Mouse (Mus musculus) hindbrain, embryonic 11.5 days (tissue): Measurements from ENCODE around the gene Gm43951. TPM values are rescaled to one million over a fixed set of nuclear protein-coding genes. Genes with fewer than 3 reads are reported as not detected.
"Not testable (repeated sequence)": the region's sequence is repeated elsewhere in the genome, so short reads cannot be mapped to it uniquely, and the experiment has no call there.

Experiments
- ATAC-seq: fragments of 200-750 bp; cut with Nextera tagmentation; 2 replicates; pipeline ENCODE4 v1.8.0; 2017; ENCODE audit warnings: mild to moderate bottlenecking, moderate TSS enrichment, moderate library complexity; ENCODE audit not compliant: low FRiP score
- DNase-seq: peaks from one replicate; pipeline ENCODE4 v3.0.0-alpha.2; 2015; ENCODE audit warnings: low spot score
- H3K27ac ChIP-seq: fragments of 300-500 bp; sonication (generic); 2 replicates; pipeline ENCODE4 v1.5.1; 2014; ENCODE audit warnings: mild to moderate bottlenecking, low read depth, low read length
- H3K27me3 ChIP-seq: fragments of 300-500 bp; sonication (generic); 2 replicates; pipeline ENCODE4 v1.6.1; 2014; ENCODE audit warnings: mild to moderate bottlenecking, low read length, moderate library complexity, mixed read lengths; ENCODE audit not compliant: control insufficient read depth, insufficient read depth
- H3K36me3 ChIP-seq: fragments of 300-500 bp; sonication (generic); 2 replicates; pipeline ENCODE4 v1.6.1; 2014; ENCODE audit warnings: mild to moderate bottlenecking, low read length, moderate library complexity, mixed read lengths; ENCODE audit not compliant: control insufficient read depth, insufficient read depth
- H3K4me1 ChIP-seq: fragments of 300-500 bp; sonication (generic); replicated peaks from 2 replicates; pipeline ENCODE4 v1.6.1; 2014; ENCODE audit warnings: low read length, mixed read lengths; ENCODE audit not compliant: control insufficient read depth, insufficient read depth
- H3K4me2 ChIP-seq: fragments of 300-500 bp; sonication (generic); replicated peaks from 2 replicates; pipeline ENCODE4 v1.6.1; 2014; ENCODE audit warnings: mild to moderate bottlenecking, low read depth, low read length
- H3K4me3 ChIP-seq: fragments of 300-500 bp; sonication (generic); 2 replicates; pipeline ENCODE4 v1.5.1; 2014; ENCODE audit warnings: low read depth, low read length
- H3K9ac ChIP-seq: fragments of 300-500 bp; sonication (generic); 2 replicates; pipeline ENCODE4 v1.6.1; 2014; ENCODE audit warnings: low read depth, low read length
- H3K9me3 ChIP-seq: fragments of 300-500 bp; sonication (generic); 2 replicates; pipeline ENCODE4 v1.6.1; 2016; ENCODE audit warnings: low read length; ENCODE audit not compliant: control insufficient read depth
- WGBS: fragments of 180-500 bp; shearing (Covaris S2); extraction: QIAGEN DNeasy Blood & Tissue Kit; methylation state at CpG from one replicate; pipeline ENCODE4 v1.1.7; 2014; 5-methylcytosine and 5-hydroxymethylcytosine counted together
- polyA plus RNA-seq: library from polyadenylated mRNA; unstranded; fragments of >200 nt; fragmentation: Nextera tagmentation; extraction: Ambion mirVana; gene quantifications from 2 replicates; pipeline ENCODE4 v1.2.1, GENCODE M21; 2014

Gm43951 gene
- polyA plus RNA-seq, 1 experiment from 2014 or later = 0.11 TPM

GRCm38 (mm10) chr11:72184252-72184651 lies 22.4 kb downstream of the Gm43951 start:
- 89% methylated on average over 4 of the region's 4 CpGs for WGBS
- Histone ChIP-seq H3K9me3 (no peaks in the 10 kb centered on the region), H3K9ac (no peak overlapping the region), H3K27ac (no peak overlapping the region), H3K4me3 (no peak overlapping the region), H3K4me2 (no peak overlapping the region), H3K36me3 (no peaks in the 10 kb centered on the region), H3K27me3 (no peaks in the 10 kb centered on the region), H3K4me1 (no peaks in the 10 kb centered on the region)
- no peak for DNase-seq
- ATAC-seq = no peak

- H3K4me1 ChIP-seq = no peaks in the 10 kb centered on the region
- no peak overlapping the region for H3K4me3 ChIP-seq
- no peak overlapping the region for H3K9ac ChIP-seq
- 87% methylated on average over 4 of the region's 4 CpGs for whole genome bisulfite sequencing
- H3K9me3 ChIP-seq = no peaks in the 10 kb centered on the region
- DNase-seq (no peak), ATAC-seq (no peak)
- no peaks in the 10 kb centered on the region for H3K27me3 ChIP-seq
- H3K27ac ChIP-seq = no peak overlapping the region
- no peaks in the 10 kb centered on the region for H3K36me3 ChIP-seq
- H3K4me2 ChIP-seq = no peak overlapping the region
Measured at GRCm38 (mm10) chr11:72181136-72181535, 25.5 kb downstream of the Gm43951 start.

- no peak overlapping the region for H3K9ac ChIP-seq
- 0 out of 2 replicates have a peak, but pooled peaks cover 4% of the 10 kb centered on the region for H3K36me3 ChIP-seq
- no peaks in the 10 kb centered on the region for H3K4me1 ChIP-seq
- 84% methylated on average over 5 of the region's 5 CpGs for WGBS
- H3K9me3 ChIP-seq = no peaks in the 10 kb centered on the region
- no peak overlapping the region for H3K27ac ChIP-seq
- DNase-seq (no peak), ATAC-seq (no peak)
- no peak overlapping the region for H3K4me2 ChIP-seq
- no peaks in the 10 kb centered on the region for H3K27me3 ChIP-seq
- no peak overlapping the region for H3K4me3 ChIP-seq
Measured at GRCm38 (mm10) chr11:72180556-72180955, 26.1 kb downstream of the Gm43951 start.

GRCm38 (mm10) chr11:72176553-72176952 lies 30.1 kb downstream of the Gm43951 start:
- WGBS = 32% methylated on average over 3 of the region's 3 CpGs
- H3K27me3 ChIP-seq = no peaks in the 10 kb centered on the region
- H3K27ac ChIP-seq = no peak overlapping the region
- H3K36me3 ChIP-seq = 0 out of 2 replicates have a peak, but pooled peaks cover 4% of the 10 kb centered on the region
- no peaks in the 10 kb centered on the region for H3K4me1 ChIP-seq
- no peaks in the 10 kb centered on the region for H3K9me3 ChIP-seq
- H3K4me2 ChIP-seq = no peak overlapping the region
- DNase-seq (peak; percentile 30), ATAC-seq (no peak)
- no peak overlapping the region for H3K4me3 ChIP-seq
- no peak overlapping the region for H3K9ac ChIP-seq

GRCm38 (mm10) chr11:72175966-72176365 lies 30.7 kb downstream of the Gm43951 start:
- H3K4me1 ChIP-seq = no peaks in the 10 kb centered on the region
- H3K9me3 ChIP-seq = no peaks in the 10 kb centered on the region
- DNase-seq (no peak), ATAC-seq (no peak)
- H3K4me3 ChIP-seq = no peak overlapping the region
- 0 out of 2 replicates have a peak, but pooled peaks cover 4% of the 10 kb centered on the region for H3K36me3 ChIP-seq
- H3K9ac ChIP-seq = no peak overlapping the region
- H3K27me3 ChIP-seq = no peaks in the 10 kb centered on the region
- no peak overlapping the region for H3K4me2 ChIP-seq
- H3K27ac ChIP-seq = no peak overlapping the region
- 83% methylated on average over 5 of the region's 5 CpGs for WGBS

- WGBS = 94% methylated on average over 6 of the region's 6 CpGs
- H3K9ac ChIP-seq = no peak overlapping the region
- H3K9me3 ChIP-seq = no peaks in the 10 kb centered on the region
- H3K4me3 ChIP-seq = no peak overlapping the region
- H3K27me3 ChIP-seq = no peaks in the 10 kb centered on the region
- no peak overlapping the region for H3K4me2 ChIP-seq
- no peak overlapping the region for H3K27ac ChIP-seq
- H3K4me1 ChIP-seq = no peaks in the 10 kb centered on the region
- DNase-seq = no peak
- ATAC-seq = no peak
- 0 out of 2 replicates have a peak, but pooled peaks cover 4% of the 10 kb centered on the region for H3K36me3 ChIP-seq
Measured at GRCm38 (mm10) chr11:72174721-72175120, 31.9 kb downstream of the Gm43951 start.

- DNase-seq (no peak), ATAC-seq (no peak)
- H3K4me3 ChIP-seq = no peak overlapping the region
- H3K4me2 ChIP-seq = no peak overlapping the region
- no peaks in the 10 kb centered on the region for H3K27me3 ChIP-seq
- H3K9me3 ChIP-seq = no peaks in the 10 kb centered on the region
- no peaks in the 10 kb centered on the region for H3K4me1 ChIP-seq
- H3K9ac ChIP-seq = no peak overlapping the region
- 0 out of 2 replicates have a peak, but pooled peaks cover 4% of the 10 kb centered on the region for H3K36me3 ChIP-seq
- H3K27ac ChIP-seq = no peak overlapping the region
- 78% methylated on average over 5 of the region's 5 CpGs for WGBS
Measured at GRCm38 (mm10) chr11:72173506-72173905, 33.1 kb downstream of the Gm43951 start.

- ATAC-seq, H3K4me1 ChIP-seq, H3K4me2 ChIP-seq, H3K9me3 ChIP-seq, DNase-seq, H3K4me3 ChIP-seq, H3K36me3 ChIP-seq, H3K9ac ChIP-seq, H3K27me3 ChIP-seq, H3K27ac ChIP-seq: not testable (repeated sequence)
- 77% methylated on average over 4 of the region's 4 CpGs for WGBS
Measured at GRCm38 (mm10) chr11:72171906-72172305, 34.7 kb downstream of the Gm43951 start.

GRCm38 (mm10) chr11:72169871-72170270 lies 36.8 kb downstream of the Gm43951 start:
- ATAC-seq (no peak), DNase-seq (no peak)
- no peak overlapping the region for H3K9ac ChIP-seq
- peaks cover 2% of the 10 kb centered on the region; the same call in 1 of the 2 replicates for H3K36me3 ChIP-seq
- H3K27ac ChIP-seq = no peak overlapping the region
- no peaks in the 10 kb centered on the region for H3K4me1 ChIP-seq
- no peaks in the 10 kb centered on the region for H3K9me3 ChIP-seq
- no peak overlapping the region for H3K4me2 ChIP-seq
- no peaks in the 10 kb centered on the region for H3K27me3 ChIP-seq
- 92% methylated on average over 4 of the region's 4 CpGs for WGBS
- H3K4me3 ChIP-seq = no peak overlapping the region
